Mouse (Mus musculus) heart, embryonic 10.5 days (tissue): ENCODE measurements around the gene Tigit. TPM values are rescaled to one million over a fixed set of nuclear protein-coding genes. Genes with fewer than 3 reads are reported as not detected.

Experiments
- DNase-seq: peaks from one replicate; pipeline ENCODE4 v3.0.0-alpha.2; 2017; ENCODE audit warnings: low spot score
- H3K27ac ChIP-seq: fragments of 300-500 bp; sonication (generic); 2 replicates; pipeline ENCODE4 v1.5.1; 2016; ENCODE audit warnings: mild to moderate bottlenecking
- H3K27me3 ChIP-seq: fragments of 300-500 bp; sonication (generic); 2 replicates; pipeline ENCODE4 v1.6.1; 2016; ENCODE audit warnings: mild to moderate bottlenecking; ENCODE audit not compliant: poor library complexity, insufficient read depth, severe bottlenecking
- H3K36me3 ChIP-seq: fragments of 300-500 bp; sonication (generic); 2 replicates; pipeline ENCODE4 v1.6.1; 2016; ENCODE audit warnings: mild to moderate bottlenecking, moderate library complexity
- H3K4me1 ChIP-seq: fragments of 300-500 bp; sonication (generic); 2 replicates; pipeline ENCODE4 v1.6.1; 2016; ENCODE audit warnings: mild to moderate bottlenecking
- H3K4me3 ChIP-seq: fragments of 300-500 bp; sonication (generic); 2 replicates; pipeline ENCODE4 v1.5.1; 2016; ENCODE audit warnings: mild to moderate bottlenecking, moderate library complexity
- H3K9me3 ChIP-seq: fragments of 300-500 bp; sonication (generic); 2 replicates; pipeline ENCODE4 v1.6.1; 2016; ENCODE audit warnings: mild to moderate bottlenecking, moderate library complexity
- WGBS: fragments of 180-500 bp; shearing (Covaris S2); methylation state at CpG from one replicate; pipeline ENCODE4 v1.1.7; 2016; 5-methylcytosine and 5-hydroxymethylcytosine counted together
- polyA plus RNA-seq: library from polyadenylated mRNA; unstranded; fragments of >200 nt; fragmentation: Nextera tagmentation; extraction: Ambion mirVana; gene quantifications from 2 replicates; pipeline ENCODE4 v1.2.1, GENCODE M21; 2016

The Tigit gene
- polyA plus RNA-seq, 1 experiment from 2014 or later, result not detected

- Histone ChIP-seq H3K27me3 (no peaks in the 10 kb centered on the region), H3K9me3 (no peaks in the 10 kb centered on the region), H3K4me3 (no peak overlapping the region), H3K4me1 (no peaks in the 10 kb centered on the region), H3K27ac (no peak overlapping the region), H3K36me3 (no peaks in the 10 kb centered on the region)
- WGBS, result 82% methylated on average over 6 of the region's 6 CpGs
- no peak for DNase-seq
Observed at GRCm38 (mm10) chr16:43655183-43655787, 8.7 kb downstream of the Tigit start.

GRCm38 (mm10) chr16:43654269-43654668, 9.7 kb downstream of the Tigit start:
- H3K36me3 ChIP-seq, result no peaks in the 10 kb centered on the region
- H3K4me3 ChIP-seq, result no peak overlapping the region
- no peaks in the 10 kb centered on the region for H3K9me3 ChIP-seq
- 78% methylated on average over 3 of the region's 3 CpGs for WGBS
- no peaks in the 10 kb centered on the region for H3K4me1 ChIP-seq
- H3K27ac ChIP-seq, result no peak overlapping the region
- no peaks in the 10 kb centered on the region for H3K27me3 ChIP-seq
- DNase-seq, result no peak

GRCm38 (mm10) chr16:43653288-43653687, 10.7 kb downstream of the Tigit start:
- no peaks in the 10 kb centered on the region for H3K27me3 ChIP-seq
- no peak for DNase-seq
- 79% methylated on average over 2 of the region's 2 CpGs for WGBS
- H3K4me3 ChIP-seq, result no peak overlapping the region
- H3K36me3 ChIP-seq, result no peaks in the 10 kb centered on the region
- no peaks in the 10 kb centered on the region for H3K4me1 ChIP-seq
- no peak overlapping the region for H3K27ac ChIP-seq
- H3K9me3 ChIP-seq, result no peaks in the 10 kb centered on the region

- no peak for DNase-seq
- Histone ChIP-seq H3K36me3 (no peaks in the 10 kb centered on the region), H3K27me3 (no peaks in the 10 kb centered on the region), H3K9me3 (no peaks in the 10 kb centered on the region), H3K27ac (no peak overlapping the region), H3K4me1 (0 out of 2 replicates have a peak, but pooled peaks cover 5% of the 10 kb centered on the region), H3K4me3 (no peak overlapping the region)
- 87% methylated on average over 3 of the region's 3 CpGs for WGBS
Observed at GRCm38 (mm10) chr16:43650355-43651080, 13.4 kb downstream of the Tigit start.

- 0 out of 2 replicates have a peak, but pooled peaks cover 5% of the 10 kb centered on the region for H3K4me1 ChIP-seq
- WGBS, result 83% methylated on average over 1 of the region's 1 CpGs
- no peaks in the 10 kb centered on the region for H3K36me3 ChIP-seq
- no peak for DNase-seq
- no peaks in the 10 kb centered on the region for H3K9me3 ChIP-seq
- no peaks in the 10 kb centered on the region for H3K27me3 ChIP-seq
- no peak overlapping the region for H3K4me3 ChIP-seq
- no peak overlapping the region for H3K27ac ChIP-seq
Observed at GRCm38 (mm10) chr16:43647641-43648040, 16.3 kb downstream of the Tigit start.

GRCm38 (mm10) chr16:43646943-43647342, 17.0 kb downstream of the Tigit start:
- Histone ChIP-seq H3K4me1 (0 out of 2 replicates have a peak, but pooled peaks cover 5% of the 10 kb centered on the region), H3K4me3 (no peak overlapping the region), H3K36me3 (no peaks in the 10 kb centered on the region), H3K9me3 (no peaks in the 10 kb centered on the region), H3K27ac (no peak overlapping the region), H3K27me3 (no peaks in the 10 kb centered on the region)
- no peak for DNase-seq
- 86% methylated on average over 3 of the region's 3 CpGs for WGBS

GRCm38 (mm10) chr16:43645879-43646278, 18.1 kb downstream of the Tigit start:
- Histone ChIP-seq H3K27me3 (no peaks in the 10 kb centered on the region), H3K4me3 (no peak overlapping the region), H3K36me3 (no peaks in the 10 kb centered on the region), H3K9me3 (no peaks in the 10 kb centered on the region), H3K27ac (no peak overlapping the region), H3K4me1 (0 out of 2 replicates have a peak, but pooled peaks cover 5% of the 10 kb centered on the region)
- 23% methylated on average over 4 of the region's 4 CpGs for WGBS
- no peak for DNase-seq

- peaks cover 12% of the 10 kb centered on the region for H3K4me1 ChIP-seq
- 68% methylated on average over 8 of the region's 8 CpGs for WGBS
- H3K4me3 ChIP-seq, result no peak overlapping the region
- no peaks in the 10 kb centered on the region for H3K36me3 ChIP-seq
- no peak for DNase-seq
- H3K9me3 ChIP-seq, result no peaks in the 10 kb centered on the region
- no peaks in the 10 kb centered on the region for H3K27me3 ChIP-seq
- no peak overlapping the region for H3K27ac ChIP-seq
Observed at GRCm38 (mm10) chr16:43641230-43641629, 22.7 kb downstream of the Tigit start.

GRCm38 (mm10) chr16:43638406-43639049, 25.4 kb downstream of the Tigit start:
- H3K4me1 ChIP-seq, result peaks cover 6% of the 10 kb centered on the region
- no peaks in the 10 kb centered on the region for H3K27me3 ChIP-seq
- 66% methylated on average over 21 of the region's 21 CpGs for whole genome bisulfite sequencing
- no peaks in the 10 kb centered on the region for H3K9me3 ChIP-seq
- peak overlapping the region; percentile 67 for H3K27ac ChIP-seq
- H3K36me3 ChIP-seq, result no peaks in the 10 kb centered on the region; the same call in 1 of the 2 replicates
- H3K4me3 ChIP-seq, result no peak overlapping the region
- no peak for DNase-seq

GRCm38 (mm10) chr16:43637241-43637640, 26.7 kb downstream of the Tigit start:
- H3K27ac ChIP-seq, result no peak overlapping the region
- H3K4me3 ChIP-seq, result no peak overlapping the region
- no peaks in the 10 kb centered on the region; the same call in 1 of the 2 replicates for H3K36me3 ChIP-seq
- H3K9me3 ChIP-seq, result no peaks in the 10 kb centered on the region
- no peaks in the 10 kb centered on the region for H3K27me3 ChIP-seq
- no peak for DNase-seq
- WGBS, result 91% methylated on average over 8 of the region's 8 CpGs
- peaks cover 6% of the 10 kb centered on the region for H3K4me1 ChIP-seq

GRCm38 (mm10) chr16:43634037-43634436, 29.9 kb downstream of the Tigit start:
- Histone ChIP-seq H3K4me1 (peaks cover 16% of the 10 kb centered on the region), H3K9me3 (no peaks in the 10 kb centered on the region), H3K4me3 (no peak overlapping the region), H3K27ac (no peak overlapping the region), H3K27me3 (no peaks in the 10 kb centered on the region), H3K36me3 (no peaks in the 10 kb centered on the region; the same call in 1 of the 2 replicates)
- DNase-seq, result no peak
- WGBS, result 88% methylated on average over 7 of the region's 7 CpGs

- DNase-seq, result no peak
- Histone ChIP-seq H3K9me3 (no peaks in the 10 kb centered on the region), H3K27me3 (no peaks in the 10 kb centered on the region), H3K4me3 (no peak overlapping the region), H3K4me1 (peaks cover 9% of the 10 kb centered on the region), H3K27ac (no peak overlapping the region), H3K36me3 (peaks cover 2% of the 10 kb centered on the region; the same call in 1 of the 2 replicates)
- 56% methylated on average over 2 of the region's 2 CpGs for WGBS
Observed at GRCm38 (mm10) chr16:43631758-43632157, 32.2 kb downstream of the Tigit start.

- WGBS, result 86% methylated on average over 5 of the region's 5 CpGs
- H3K4me1 ChIP-seq, result peaks cover 12% of the 10 kb centered on the region
- no peaks in the 10 kb centered on the region for H3K27me3 ChIP-seq
- H3K4me3 ChIP-seq, result no peak overlapping the region
- peaks cover 7% of the 10 kb centered on the region; the same call in 1 of the 2 replicates for H3K36me3 ChIP-seq
- H3K9me3 ChIP-seq, result no peaks in the 10 kb centered on the region
- DNase-seq, result no peak
- no peak overlapping the region for H3K27ac ChIP-seq
Observed at GRCm38 (mm10) chr16:43628662-43629061, 35.3 kb downstream of the Tigit start.
